Mouse (Mus musculus) ES-Bruce4 (cell line): ENCODE data around the gene Bdh1.

ENCODE experiments used
- CTCF ChIP-seq: IDR thresholded peaks from one replicate; pipeline ENCODE4 v1.8.1; 2011; ENCODE audit warnings: low read depth, low read length
- EP300 ChIP-seq: IDR thresholded peaks from 2 replicates; pipeline ENCODE4 v1.6.1; 2011; ENCODE audit warnings: low read depth, low read length; ENCODE audit not compliant: insufficient read depth
- POLR2A ChIP-seq: IDR thresholded peaks from one replicate; pipeline ENCODE4 v1.8.1; 2011; ENCODE audit warnings: low read length; ENCODE audit not compliant: insufficient read depth

DNA sequence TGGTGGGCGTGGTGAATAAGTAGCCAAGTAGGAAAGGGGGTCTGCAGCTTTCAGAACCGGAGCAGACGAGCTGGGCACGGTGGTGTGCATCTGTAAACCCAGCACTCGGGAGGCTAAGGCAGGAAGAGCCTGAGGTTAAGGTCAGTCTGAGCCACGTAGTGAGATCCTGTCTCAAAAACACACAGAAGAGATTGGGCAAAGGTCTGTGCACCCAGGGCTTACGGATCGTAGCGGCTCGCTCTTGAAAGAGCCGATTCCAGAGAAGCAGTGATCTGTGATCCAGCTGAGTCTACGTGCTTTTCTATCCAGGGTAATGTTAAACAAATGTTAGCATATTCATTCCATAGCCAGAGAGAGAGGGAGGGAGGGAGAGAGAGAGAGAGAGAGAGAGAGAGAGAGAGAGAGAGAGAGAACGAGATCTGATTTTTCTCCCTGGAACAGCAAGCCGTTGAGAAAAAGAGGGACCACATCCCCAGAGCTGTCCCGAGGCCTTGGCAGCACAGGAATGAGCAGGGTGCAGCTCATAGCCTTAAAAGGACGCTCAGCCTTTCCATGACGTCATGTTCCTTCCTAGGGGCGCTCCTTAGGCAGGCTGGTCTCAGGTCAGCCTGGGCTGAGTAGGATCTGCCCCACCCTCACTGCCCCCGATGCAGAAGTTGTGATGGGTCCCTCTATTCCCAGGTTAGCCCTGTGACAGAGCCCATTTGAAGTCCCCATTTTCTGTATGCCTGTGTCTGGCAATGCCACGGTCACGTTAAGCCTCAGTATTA, 33.4 kb downstream of the Bdh1 start:
- TF ChIP-seq POLR2A (no peak), EP300 (no peak), CTCF (no peak)
